Mouse (Mus musculus): Measurements from ENCODE around the gene Prrx1. TPM values are rescaled to one million over a fixed set of nuclear protein-coding genes. Genes with fewer than 3 reads are reported as not detected.

Prrx1 gene
- 2.8 and 3.4 TPM in 2 replicates for polyA plus RNA-seq (2015; fragmentation: Nextera tagmentation; extraction: Ambion mirVana)

DNA sequence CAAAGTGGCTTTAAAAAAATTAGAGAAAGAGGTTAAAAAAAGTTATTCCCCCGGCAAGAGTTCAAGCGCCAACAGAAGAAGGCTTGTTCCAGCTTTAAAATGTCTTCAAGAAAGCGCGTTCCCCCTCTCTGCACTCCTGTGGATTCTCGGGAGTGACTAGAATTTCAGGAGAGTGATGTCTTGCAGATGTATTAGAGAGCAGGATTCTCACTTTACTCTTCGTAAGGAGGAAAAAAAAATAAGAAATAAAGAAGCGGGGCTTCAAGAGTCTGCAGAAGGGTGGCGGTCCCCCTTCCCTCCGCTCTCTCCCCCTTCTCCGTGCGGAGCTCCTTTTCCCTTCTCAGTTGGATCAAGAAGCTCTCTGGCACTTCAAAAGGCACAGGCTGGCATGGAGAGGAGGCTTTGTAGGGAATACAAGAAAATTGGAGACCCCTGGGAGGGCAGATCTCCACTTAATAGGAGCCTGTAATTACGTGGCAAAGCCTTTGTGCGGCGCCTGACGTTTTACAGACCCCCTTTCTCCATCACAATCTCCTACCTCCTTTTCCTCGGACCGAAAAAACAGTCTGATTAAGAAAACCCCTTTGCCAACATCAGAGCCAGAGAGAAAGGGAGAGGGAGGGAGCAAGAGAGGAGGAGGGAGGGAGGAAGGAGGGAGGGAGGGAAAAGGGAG is at the start of gene Prrx1:
Gene Prrx1, minus strand, starts transcription at position 610 of the 673 bp plus-strand sequence.
- ATAC-seq: peak; percentile 66
- Histone ChIP-seq H3K27ac (ENCODE audit: low read length) (0 out of 2 replicates have a peak within 1 kb of the TSS, but pooled peaks have one; percentile 3), H3K9me3 (replicated peaks; ENCODE audit: control insufficient read depth, low read length, poor library complexity, severe bottlenecking) (no peaks in the 10 kb centered on the region), H3K36me3 (ENCODE audit: control insufficient read depth, insufficient read depth, low read length) (no peaks in the 10 kb centered on the region), H3K4me2 (ENCODE audit: low read length) (peak within 1 kb of the TSS; percentile 69), H3K9ac (ENCODE audit: low read depth, low read length) (peak within 1 kb of the TSS; percentile 57), H3K27me3 (ENCODE audit: control insufficient read depth, insufficient read depth, low read depth, low read length) (peaks cover 49% of the 10 kb centered on the region), H3K4me3 (ENCODE audit: low read depth, low read length) (peak within 1 kb of the TSS; percentile 39), H3K4me1 (ENCODE audit: control insufficient read depth, insufficient read depth, low read length) (peaks cover 38% of the 10 kb centered on the region)
- under 1% methylated on average over 17 of the region's 17 CpGs for WGBS

DNA sequence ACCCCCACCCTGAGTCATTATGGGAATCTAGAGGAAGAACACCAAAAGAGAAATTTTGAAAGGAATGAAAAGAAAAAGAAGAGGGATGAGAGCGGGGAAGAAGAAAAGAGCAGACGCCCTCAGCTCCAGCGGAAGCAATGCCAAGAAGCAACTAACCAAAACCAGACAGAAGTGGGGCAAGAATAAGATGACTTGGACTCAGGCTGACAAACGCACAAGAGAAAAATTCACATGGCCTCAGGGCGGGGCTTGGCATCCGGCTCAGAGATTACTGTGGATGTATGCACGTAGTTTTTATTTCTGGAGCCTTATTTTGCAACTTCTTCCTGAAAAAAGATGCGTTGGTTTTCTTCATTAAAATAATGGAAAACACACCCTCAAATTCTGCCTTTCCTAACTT is 48.7 kb upstream of the Prrx1 start:
- Histone ChIP-seq H3K27me3 (ENCODE audit: control insufficient read depth, insufficient read depth, low read depth, low read length) (no peaks in the 10 kb centered on the region), H3K9me3 (replicated peaks; ENCODE audit: control insufficient read depth, low read length, poor library complexity, severe bottlenecking) (no peaks in the 10 kb centered on the region), H3K4me2 (ENCODE audit: low read length) (no peak overlapping the region), H3K27ac (ENCODE audit: low read length) (no peak overlapping the region), H3K4me1 (ENCODE audit: control insufficient read depth, insufficient read depth, low read length) (no peaks in the 10 kb centered on the region), H3K9ac (ENCODE audit: low read depth, low read length) (no peak overlapping the region), H3K4me3 (ENCODE audit: low read depth, low read length) (no peak overlapping the region), H3K36me3 (ENCODE audit: control insufficient read depth, insufficient read depth, low read length) (no peaks in the 10 kb centered on the region)
- WGBS: 74% methylated on average over 8 of the region's 8 CpGs
- no peak for ATAC-seq

DNA sequence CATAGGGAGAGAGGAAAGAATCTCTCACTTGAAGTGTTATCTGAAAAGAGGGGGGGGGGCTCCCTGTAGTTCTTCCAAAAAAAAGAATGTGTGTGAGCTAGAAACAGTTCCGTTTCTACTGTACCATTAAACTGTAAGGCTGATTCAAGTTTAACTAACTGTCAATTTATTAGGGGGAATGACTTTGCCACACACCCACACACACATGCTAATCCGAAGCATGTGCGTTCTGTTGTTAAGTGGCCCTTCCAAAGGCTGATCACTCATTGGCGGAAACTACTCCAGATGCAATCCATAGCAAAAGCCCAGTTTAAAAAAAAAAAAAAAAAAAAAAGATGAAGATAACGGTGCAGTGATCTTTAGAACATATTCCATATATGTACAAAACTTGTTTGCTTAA is 47.9 kb upstream of the Prrx1 start:
- H3K27ac ChIP-seq (ENCODE audit: low read length): no peak overlapping the region
- no peak overlapping the region for H3K4me2 ChIP-seq (ENCODE audit: low read length)
- ATAC-seq: no peak
- no peak overlapping the region for H3K4me3 ChIP-seq (ENCODE audit: low read depth, low read length)
- H3K4me1 ChIP-seq (ENCODE audit: control insufficient read depth, insufficient read depth, low read length): no peaks in the 10 kb centered on the region
- H3K36me3 ChIP-seq (ENCODE audit: control insufficient read depth, insufficient read depth, low read length): no peaks in the 10 kb centered on the region
- no peaks in the 10 kb centered on the region for H3K9me3 ChIP-seq (replicated peaks; ENCODE audit: control insufficient read depth, low read length, poor library complexity, severe bottlenecking)
- WGBS: 88% methylated on average over 5 of the region's 5 CpGs
- no peak overlapping the region for H3K9ac ChIP-seq (ENCODE audit: low read depth, low read length)
- no peaks in the 10 kb centered on the region for H3K27me3 ChIP-seq (ENCODE audit: control insufficient read depth, insufficient read depth, low read depth, low read length)

DNA sequence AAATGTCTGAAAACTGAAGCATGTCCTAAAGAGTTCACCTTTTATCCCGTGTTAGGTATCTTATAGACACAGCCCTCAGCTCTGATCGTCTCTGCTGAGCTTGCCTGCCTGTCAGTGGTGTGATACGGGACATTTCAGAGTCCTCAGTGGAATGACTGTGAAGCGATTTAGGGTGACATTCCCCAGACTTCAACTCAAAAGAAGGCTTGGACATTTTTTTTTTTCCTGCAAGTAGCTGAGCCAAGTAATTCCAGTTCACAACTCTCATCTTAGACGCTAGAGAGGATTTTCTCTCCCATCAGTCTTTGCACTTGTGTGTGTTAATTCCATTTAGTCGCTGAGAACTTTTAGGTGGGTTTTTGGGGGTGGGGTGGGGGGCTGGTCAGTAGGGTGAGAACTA is 47.3 kb upstream of the Prrx1 start:
- no peak overlapping the region for H3K4me2 ChIP-seq (ENCODE audit: low read length)
- H3K9me3 ChIP-seq (replicated peaks; ENCODE audit: control insufficient read depth, low read length, poor library complexity, severe bottlenecking): no peaks in the 10 kb centered on the region
- H3K27ac ChIP-seq (ENCODE audit: low read length): no peak overlapping the region
- H3K27me3 ChIP-seq (ENCODE audit: control insufficient read depth, insufficient read depth, low read depth, low read length): no peaks in the 10 kb centered on the region
- H3K36me3 ChIP-seq (ENCODE audit: control insufficient read depth, insufficient read depth, low read length): no peaks in the 10 kb centered on the region
- no peak overlapping the region for H3K9ac ChIP-seq (ENCODE audit: low read depth, low read length)
- ATAC-seq: no peak
- H3K4me3 ChIP-seq (ENCODE audit: low read depth, low read length): no peak overlapping the region
- no peaks in the 10 kb centered on the region for H3K4me1 ChIP-seq (ENCODE audit: control insufficient read depth, insufficient read depth, low read length)
- WGBS: 68% methylated on average over 6 of the region's 6 CpGs

DNA sequence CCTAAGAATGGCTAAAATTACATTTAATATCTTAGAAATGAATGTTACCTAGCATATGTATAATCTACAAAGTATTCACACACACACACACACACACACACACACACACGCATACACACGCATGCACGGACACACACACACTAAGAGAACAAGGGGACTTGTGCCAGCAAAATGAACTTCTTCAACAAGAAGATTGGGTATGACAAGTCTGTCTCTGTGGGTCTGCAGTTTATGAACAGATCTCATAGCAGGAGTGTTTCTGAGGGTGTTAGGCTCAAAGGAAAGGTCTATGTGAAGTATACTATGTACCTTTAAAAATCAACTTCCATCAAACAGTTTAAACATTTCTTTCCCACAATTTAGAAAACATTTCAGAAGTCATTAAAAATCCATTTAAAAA is 46.0 kb upstream of the Prrx1 start:
- ATAC-seq: no peak
- 93% methylated on average over 3 of the region's 3 CpGs for WGBS
- H3K9ac ChIP-seq (ENCODE audit: low read depth, low read length): no peak overlapping the region

DNA sequence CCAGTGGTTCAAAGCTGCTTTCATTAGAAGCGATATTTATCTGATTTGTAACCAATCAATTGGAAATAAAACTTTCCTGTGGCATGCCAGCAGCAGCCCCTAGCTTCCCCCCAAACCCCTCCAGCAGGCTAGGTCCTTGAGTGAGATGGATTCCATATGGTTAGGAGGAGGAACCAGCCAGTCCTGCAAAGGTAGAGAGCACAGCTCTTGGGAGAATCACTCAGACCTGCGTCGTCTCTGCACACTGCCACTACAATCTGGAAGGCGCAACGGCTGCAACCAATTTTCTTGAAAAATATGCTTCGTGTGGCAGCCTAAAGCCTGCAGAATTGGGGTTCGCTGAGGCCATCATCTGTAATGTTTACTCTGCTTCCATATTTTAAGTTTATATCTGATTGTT is 44.7 kb upstream of the Prrx1 start:
- 80% methylated on average over 7 of the region's 7 CpGs for WGBS
- Histone ChIP-seq H3K4me2 (ENCODE audit: low read length) (no peak overlapping the region), H3K27ac (ENCODE audit: low read length) (no peak overlapping the region), H3K9ac (ENCODE audit: low read depth, low read length) (no peak overlapping the region), H3K9me3 (replicated peaks; ENCODE audit: control insufficient read depth, low read length, poor library complexity, severe bottlenecking) (no peaks in the 10 kb centered on the region), H3K27me3 (ENCODE audit: control insufficient read depth, insufficient read depth, low read depth, low read length) (no peaks in the 10 kb centered on the region), H3K4me1 (ENCODE audit: control insufficient read depth, insufficient read depth, low read length) (no peaks in the 10 kb centered on the region), H3K36me3 (ENCODE audit: control insufficient read depth, insufficient read depth, low read length) (no peaks in the 10 kb centered on the region), H3K4me3 (ENCODE audit: low read depth, low read length) (no peak overlapping the region)
- no peak for ATAC-seq

More for the DNA sequence above, 46.0 kb upstream of the Prrx1 start:
- H3K27ac ChIP-seq (ENCODE audit: low read length): no peak overlapping the region
- H3K9me3 ChIP-seq (replicated peaks; ENCODE audit: control insufficient read depth, low read length, poor library complexity, severe bottlenecking): no peaks in the 10 kb centered on the region
- no peak overlapping the region for H3K4me2 ChIP-seq (ENCODE audit: low read length)
- H3K4me3 ChIP-seq (ENCODE audit: low read depth, low read length): no peak overlapping the region
- H3K4me1 ChIP-seq (ENCODE audit: control insufficient read depth, insufficient read depth, low read length): no peaks in the 10 kb centered on the region
- no peaks in the 10 kb centered on the region for H3K36me3 ChIP-seq (ENCODE audit: control insufficient read depth, insufficient read depth, low read length)
- no peaks in the 10 kb centered on the region for H3K27me3 ChIP-seq (ENCODE audit: control insufficient read depth, insufficient read depth, low read depth, low read length)

DNA sequence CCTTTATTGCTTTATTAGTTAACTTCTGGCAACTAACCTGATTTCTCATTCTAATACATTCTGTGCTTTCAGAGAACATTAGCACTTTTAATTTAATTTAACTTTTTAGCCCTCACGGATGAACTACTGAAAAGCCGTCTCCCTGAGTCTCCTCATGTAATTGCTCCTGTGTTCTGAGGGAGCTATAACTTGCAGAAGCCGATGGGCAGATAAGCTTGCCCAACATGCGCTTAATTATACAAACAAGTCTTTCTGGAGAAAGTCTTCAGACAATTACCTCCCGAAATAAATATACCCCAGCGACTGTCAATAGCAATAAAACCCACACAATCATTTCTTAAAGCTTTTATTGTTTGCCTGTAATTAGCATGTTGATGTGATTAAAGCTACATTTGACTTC is 44.2 kb upstream of the Prrx1 start:
- Histone ChIP-seq H3K36me3 (ENCODE audit: control insufficient read depth, insufficient read depth, low read length) (no peaks in the 10 kb centered on the region), H3K9me3 (replicated peaks; ENCODE audit: control insufficient read depth, low read length, poor library complexity, severe bottlenecking) (no peaks in the 10 kb centered on the region), H3K27ac (ENCODE audit: low read length) (no peak overlapping the region), H3K27me3 (ENCODE audit: control insufficient read depth, insufficient read depth, low read depth, low read length) (no peaks in the 10 kb centered on the region), H3K4me1 (ENCODE audit: control insufficient read depth, insufficient read depth, low read length) (no peaks in the 10 kb centered on the region), H3K4me2 (ENCODE audit: low read length) (no peak overlapping the region), H3K9ac (ENCODE audit: low read depth, low read length) (no peak overlapping the region), H3K4me3 (ENCODE audit: low read depth, low read length) (no peak overlapping the region)
- no peak for ATAC-seq
- 71% methylated on average over 6 of the region's 6 CpGs for WGBS

DNA sequence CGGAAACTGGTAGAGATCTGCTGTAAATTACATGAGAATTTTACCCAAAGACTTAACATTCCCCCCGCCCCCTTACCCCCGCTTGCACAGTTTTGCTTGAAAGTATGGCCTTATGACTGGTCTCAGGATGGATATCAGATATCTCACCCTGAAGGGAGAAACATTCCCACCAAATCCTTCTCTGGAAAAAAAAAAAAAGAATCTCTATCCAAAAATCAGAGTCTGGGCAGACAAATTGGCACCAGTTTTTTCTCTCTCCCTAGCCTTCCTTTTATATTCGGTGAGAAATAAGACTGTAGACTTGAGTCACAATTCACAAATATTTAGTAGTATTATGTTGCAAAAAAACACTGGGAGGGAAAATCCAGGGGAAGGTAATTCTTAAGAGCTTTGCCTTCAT is 42.7 kb upstream of the Prrx1 start:
- no peaks in the 10 kb centered on the region for H3K4me1 ChIP-seq (ENCODE audit: control insufficient read depth, insufficient read depth, low read length)
- whole genome bisulfite sequencing: 87% methylated on average over 4 of the region's 4 CpGs

DNA sequence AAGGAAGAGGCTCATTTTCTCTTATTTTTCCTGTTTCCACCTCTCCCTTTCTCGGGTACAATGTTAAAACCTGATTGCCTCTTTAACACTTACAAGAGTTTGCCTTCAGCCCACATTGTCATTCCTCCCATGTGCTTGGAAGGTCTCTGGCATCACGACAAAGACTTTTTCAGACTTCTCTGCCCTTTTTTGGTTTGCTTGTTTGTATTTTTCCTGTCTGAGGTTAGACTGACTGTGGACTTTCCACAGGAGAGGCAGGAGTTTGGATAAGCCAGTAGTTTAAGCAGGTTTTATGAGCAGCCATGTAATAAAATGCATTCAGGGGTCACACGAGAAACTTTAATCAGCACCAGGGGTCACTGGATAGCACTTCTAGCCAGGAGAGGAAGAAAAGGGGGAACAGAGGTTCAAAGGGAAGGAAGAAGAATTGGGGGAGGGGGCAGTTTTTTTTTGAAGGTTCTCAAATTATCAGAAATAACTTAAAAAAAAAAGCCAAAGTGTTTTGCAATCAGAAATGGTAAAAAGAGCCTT is 42.2 kb upstream of the Prrx1 start:
- H3K27me3 ChIP-seq (ENCODE audit: control insufficient read depth, insufficient read depth, low read depth, low read length): no peaks in the 10 kb centered on the region
- no peak overlapping the region for H3K9ac ChIP-seq (ENCODE audit: low read depth, low read length)
- ATAC-seq: no peak
- H3K9me3 ChIP-seq (replicated peaks; ENCODE audit: control insufficient read depth, low read length, poor library complexity, severe bottlenecking): no peaks in the 10 kb centered on the region
- H3K4me2 ChIP-seq (ENCODE audit: low read length): no peak overlapping the region
- 47% methylated on average over 3 of the region's 3 CpGs for WGBS
- no peaks in the 10 kb centered on the region for H3K4me1 ChIP-seq (ENCODE audit: control insufficient read depth, insufficient read depth, low read length)
- H3K27ac ChIP-seq (ENCODE audit: low read length): no peak overlapping the region
- no peaks in the 10 kb centered on the region for H3K36me3 ChIP-seq (ENCODE audit: control insufficient read depth, insufficient read depth, low read length)
- H3K4me3 ChIP-seq (ENCODE audit: low read depth, low read length): no peak overlapping the region

More for the DNA sequence above, 42.7 kb upstream of the Prrx1 start:
- no peak overlapping the region for H3K9ac ChIP-seq (ENCODE audit: low read depth, low read length)
- H3K27me3 ChIP-seq (ENCODE audit: control insufficient read depth, insufficient read depth, low read depth, low read length): no peaks in the 10 kb centered on the region
- no peaks in the 10 kb centered on the region for H3K9me3 ChIP-seq (replicated peaks; ENCODE audit: control insufficient read depth, low read length, poor library complexity, severe bottlenecking)
- no peak overlapping the region for H3K4me3 ChIP-seq (ENCODE audit: low read depth, low read length)
- no peak for ATAC-seq
- no peak overlapping the region for H3K4me2 ChIP-seq (ENCODE audit: low read length)
- H3K36me3 ChIP-seq (ENCODE audit: control insufficient read depth, insufficient read depth, low read length): no peaks in the 10 kb centered on the region
- no peak overlapping the region for H3K27ac ChIP-seq (ENCODE audit: low read length)

All from midbrain, embryonic 16.5 days (tissue).